8 mouse cellular contexts compared by ENCODE assay signal in the genomic region with DNA sequence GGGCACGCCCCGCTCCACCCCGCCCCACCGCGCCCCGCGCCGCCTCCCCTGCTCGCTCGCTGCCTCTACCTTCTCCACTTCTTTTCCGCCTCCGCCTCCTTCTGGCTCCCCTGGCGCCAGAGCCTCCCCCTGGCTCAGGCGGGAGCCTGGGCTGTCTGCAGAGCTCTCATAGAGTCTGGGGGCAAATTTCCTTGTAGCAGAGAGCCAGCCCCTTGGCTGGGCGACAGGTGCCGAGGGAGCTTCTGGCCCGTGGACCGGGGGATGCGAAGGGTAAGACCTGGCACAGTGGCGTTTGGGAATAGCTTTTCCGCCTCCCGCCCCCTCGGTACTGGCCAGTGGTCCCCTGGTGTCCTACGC. TPM values are rescaled to one million over a fixed set of nuclear protein-coding genes. Genes with fewer than 3 reads are reported as not detected.
A peak's percentile ranks its signal among the peaks of the same experiment; 100 is the strongest.
DNase-seq lines count a peak whose midpoint lies in the region; ATAC-seq and TF ChIP-seq lines count a peak whose summit lies in the region.

No protein-coding gene starts in this region.

- H3K27ac ChIP-seq in kidney, embryonic 16.5 days (ENCODE audit: low read length) = no peak overlapping the region
- peak overlapping the region; percentile 92 for H3K27ac ChIP-seq in forebrain, embryonic 13.5 days
- H3K27ac ChIP-seq in liver, embryonic 12.5 days = no peak overlapping the region

- no peak; the same call in none of the 2 replicates for ATAC-seq in kidney, embryonic 16.5 days (ENCODE audit: low FRiP score, low TSS enrichment)
- ATAC-seq in forebrain, embryonic 13.5 days = peak; percentile 80
- no peak for ATAC-seq in liver, embryonic 12.5 days

- TF ChIP-seq CTCF in brain, embryonic 14.5 days (IDR thresholded peaks at IDR 0.05; ENCODE audit: borderline replicate concordance, extremely low read depth, insufficient read depth, insufficient read length) = no peak

- H3K9me3 ChIP-seq in kidney, embryonic 16.5 days (ENCODE audit: low read length) = no peaks in the 10 kb centered on the region
- no peaks in the 10 kb centered on the region for H3K9me3 ChIP-seq in forebrain, embryonic 13.5 days (replicated peaks)
- H3K9me3 ChIP-seq in liver, embryonic 12.5 days (replicated peaks) = no peaks in the 10 kb centered on the region

- H3K9ac ChIP-seq in kidney, embryonic 16.5 days (replicated peaks; ENCODE audit: low read length) = peak overlapping the region; percentile 70
- peak overlapping the region; percentile 91 for H3K9ac ChIP-seq in forebrain, embryonic 13.5 days
- no peak overlapping the region for H3K9ac ChIP-seq in liver, embryonic 12.5 days

- peaks cover 10% of the 10 kb centered on the region for H3K4me1 ChIP-seq in kidney, embryonic 16.5 days (ENCODE audit: insufficient read depth, low read length)
- peaks cover 10% of the 10 kb centered on the region for H3K4me1 ChIP-seq in forebrain, embryonic 13.5 days
- H3K4me1 ChIP-seq in liver, embryonic 12.5 days = 0 out of 2 replicates have a peak, but pooled peaks cover 7% of the 10 kb centered on the region

- H3K4me3 ChIP-seq in kidney, embryonic 16.5 days (ENCODE audit: low read length) = peak overlapping the region; percentile 67
- H3K4me3 ChIP-seq in forebrain, embryonic 13.5 days = peak overlapping the region; percentile 69
- H3K4me3 ChIP-seq in liver, embryonic 12.5 days = peak overlapping the region; percentile 51

- under 1% methylated on average over 11 of the region's 24 CpGs for WGBS in kidney, embryonic 16.5 days
- WGBS in forebrain, embryonic 13.5 days = 0% methylated on average over 12 of the region's 24 CpGs
- WGBS in liver, embryonic 12.5 days (ENCODE audit: insufficient replicate concordance) = under 1% methylated on average over 17 of the region's 24 CpGs

- no peaks in the 10 kb centered on the region for H3K36me3 ChIP-seq in kidney, embryonic 16.5 days (ENCODE audit: insufficient read depth, low read length)
- no peaks in the 10 kb centered on the region for H3K36me3 ChIP-seq in forebrain, embryonic 13.5 days (ENCODE audit: poor library complexity, severe bottlenecking)
- H3K36me3 ChIP-seq in liver, embryonic 12.5 days = no peaks in the 10 kb centered on the region

- peaks cover 52% of the 10 kb centered on the region for H3K27me3 ChIP-seq in kidney, embryonic 16.5 days (ENCODE audit: insufficient read depth, low read length)
- H3K27me3 ChIP-seq in forebrain, embryonic 13.5 days = peaks cover 31% of the 10 kb centered on the region
- peaks cover 64% of the 10 kb centered on the region for H3K27me3 ChIP-seq in liver, embryonic 12.5 days (replicated peaks)

- DNase-seq in kidney, postnatal 4 days = no peak
- peak; percentile 79 for DNase-seq in brain, embryonic 14.5 days (ENCODE audit: low read depth)
- peak; percentile 8 for DNase-seq in testis, postnatal 14 days (ENCODE audit: low spot score)
- no peak for DNase-seq in Muller cell, postnatal 12 days (ENCODE audit: inconsistent ontology term)
- no peak for DNase-seq in spleen, adult 12 weeks (ENCODE audit: low spot score)

- no peak for TF ChIP-seq POLR2A in brain, embryonic 14.5 days (IDR thresholded peaks at IDR 0.05; ENCODE audit: borderline replicate concordance, extremely low read depth, insufficient read depth, insufficient read length, poor library complexity, severe bottlenecking)

- peak overlapping the region; percentile 98 for H3K4me2 ChIP-seq in kidney, embryonic 16.5 days (replicated peaks; ENCODE audit: low read depth, low read length)
- peak overlapping the region; percentile 87 for H3K4me2 ChIP-seq in forebrain, embryonic 13.5 days
- peak overlapping the region; percentile 71 for H3K4me2 ChIP-seq in liver, embryonic 12.5 days

RNA-seq across cellular contexts. Expression of a gene that starts 0.5 kb away (rescaled TPM):
- polyA plus RNA-seq in kidney, embryonic 16.5 days (2015; fragmentation: Nextera tagmentation; extraction: Ambion mirVana) = 0.45 and 0.58 TPM in 2 replicates
- 58.1 and 60.8 TPM in 2 replicates for polyA plus RNA-seq in brain, embryonic 14.5 days (2012; rRNA removed)
- 43.6 and 51.0 TPM in 2 replicates for polyA plus RNA-seq in forebrain, embryonic 13.5 days (2015; fragmentation: Nextera tagmentation; extraction: Ambion mirVana)
- 0.26 and 0.30 TPM in 2 replicates for polyA plus RNA-seq in liver, embryonic 12.5 days (2016; fragmentation: Nextera tagmentation; extraction: Ambion mirVana)

Comparison
In these comparisons a context has a peak if more than half of its experiments do, and no peak if none do; other contexts are left out.
1. DNase-seq: peak in brain, embryonic 14.5 days (single experiment) and testis, postnatal 14 days (single experiment); none in kidney, postnatal 4 days (0 of 2), Muller cell, postnatal 12 days (single experiment) and spleen, adult 12 weeks (single experiment).
2. RNA of a gene that starts 0.5 kb away (polyA plus RNA-seq): 58.1 to 60.8 TPM in brain, embryonic 14.5 days and 43.6 to 51.0 TPM in forebrain, embryonic 13.5 days; 0.45 to 0.58 TPM in kidney, embryonic 16.5 days and 0.26 to 0.30 TPM in liver, embryonic 12.5 days; every median in the first group is over 10 times any median in the second.
3. Peak in every context shown above with its lines, with median percentiles within 50 percentile points of each other: H3K4me2 ChIP-seq and H3K4me3 ChIP-seq.